In genomic region chr12:5387112-5387511, GRCm38 (mm10) we compare ENCODE assay signal across 18 mouse cellular contexts. TPM values are rescaled to one million over a fixed set of nuclear protein-coding genes. Genes with fewer than 3 reads are reported as not detected.
"Had no signal": no experiment of that assay in that cellular context is flagged by ENCODE, and none has a peak within 500 bp of the region (broad histone marks: within the 10 kb centered on the region; RNA-seq: fewer than 3 reads in every experiment).

No protein-coding gene starts in this region.

- H3K4me1 ChIP-seq: kidney, embryonic 15.5 days; liver, embryonic 13.5 days; megakaryocyte, embryonic 14.5 days; midbrain, embryonic 13.5 days; neural tube, embryonic 13.5 days had no signal

- H3K9me3 ChIP-seq: kidney, embryonic 15.5 days; liver, embryonic 13.5 days; megakaryocyte, embryonic 14.5 days; midbrain, embryonic 10.5 days; midbrain, embryonic 13.5 days; neural tube, embryonic 13.5 days had no signal

- H3K27me3 ChIP-seq: kidney, embryonic 15.5 days; liver, embryonic 13.5 days; megakaryocyte, embryonic 14.5 days; midbrain, embryonic 13.5 days; neural tube, embryonic 13.5 days had no signal

- H3K4me2 ChIP-seq: kidney, embryonic 15.5 days; liver, embryonic 13.5 days; midbrain, embryonic 13.5 days; neural tube, embryonic 13.5 days had no signal

- H3K36me3 ChIP-seq: kidney, embryonic 15.5 days; liver, embryonic 13.5 days; midbrain, embryonic 10.5 days; midbrain, embryonic 13.5 days; neural tube, embryonic 13.5 days had no signal

- H3K27ac ChIP-seq: kidney, embryonic 15.5 days; liver, embryonic 13.5 days; midbrain, embryonic 10.5 days; midbrain, embryonic 13.5 days; neural tube, embryonic 13.5 days had no signal

- H3K4me3 ChIP-seq: kidney, embryonic 15.5 days; liver, embryonic 13.5 days; megakaryocyte, embryonic 14.5 days; midbrain, embryonic 10.5 days; midbrain, embryonic 13.5 days; myocyte; neural tube, embryonic 13.5 days had no signal

- DNase-seq: kidney, postnatal 14 days; kidney, postnatal 4 days; liver, embryonic 13.5 days; lung, adult 2 months; lung, postnatal 36 days; retina, postnatal 1 day; right cerebral cortex, postnatal 25 days; spleen, adult 18-20 months; thymus, adult 18-20 months; thymus, postnatal 36 days had no signal

- H3K9ac ChIP-seq: kidney, embryonic 15.5 days; liver, embryonic 13.5 days; midbrain, embryonic 13.5 days; neural tube, embryonic 13.5 days had no signal

- ATAC-seq: lung, postnatal 0 days; midbrain, embryonic 13.5 days had no signal

RNA-seq across cellular contexts. Expression of gene Klhl29, which starts 11.6 kb away (rescaled TPM):
- total RNA-seq: monocyte, adult 5-6 weeks had no signal
